Mouse (Mus musculus) spleen, adult 2 months (tissue): Measurements from ENCODE around the gene Sf3a1. TPM values are rescaled to one million over a fixed set of nuclear protein-coding genes. Genes with fewer than 3 reads are reported as not detected.

Experiments
- DNase-seq, 2 experiments: peaks; one replicate each; pipeline versions ENCODE4 v3.0.0 to v3.0.0-alpha.2; 2012 to 2021; ENCODE audit warnings: low spot score in 2 of 2, low read depth in 1 of 2
- H3K27ac ChIP-seq: fragments of 200-500 bp; 2 replicates; pipeline ENCODE4 v1.5.1; 2012; ENCODE audit warnings: low read length, inconsistent platforms; ENCODE audit not compliant: insufficient read depth
- H3K27me3 ChIP-seq: fragments of 200-500 bp; 2 replicates; pipeline ENCODE4 v1.6.1; 2012; ENCODE audit warnings: mild to moderate bottlenecking, moderate library complexity, low read length, inconsistent platforms; ENCODE audit not compliant: control insufficient read depth, insufficient read depth
- H3K36me3 ChIP-seq: fragments of 200-500 bp; 2 replicates; pipeline ENCODE4 v1.6.1; 2012; ENCODE audit warnings: mild to moderate bottlenecking, low read length, inconsistent platforms; ENCODE audit not compliant: control insufficient read depth, insufficient read depth
- H3K4me1 ChIP-seq: fragments of 200-500 bp; 2 replicates; pipeline ENCODE4 v1.6.1; 2011; ENCODE audit warnings: inconsistent platforms; ENCODE audit not compliant: control insufficient read depth, insufficient read depth, insufficient read length
- H3K4me3 ChIP-seq: fragments of 200-500 bp; 2 replicates; pipeline ENCODE4 v1.5.1; 2011; ENCODE audit warnings: mild to moderate bottlenecking, inconsistent platforms; ENCODE audit not compliant: insufficient read depth, insufficient read length; ENCODE audit errors: extremely low read depth
- CTCF ChIP-seq: fragments of 200-500 bp; IDR thresholded peaks from 2 replicates; pipeline ENCODE4 v1.5.1; 2011; ENCODE audit warnings: mild to moderate bottlenecking, inconsistent platforms; ENCODE audit not compliant: insufficient read depth, insufficient read length, insufficient replicate concordance; ENCODE audit errors: extremely low read depth
- POLR2A ChIP-seq: fragments of 200-500 bp; IDR thresholded peaks from 2 replicates; pipeline ENCODE4 v1.6.1; 2011; ENCODE audit warnings: low read depth, low read length, inconsistent platforms
- WGBS: fragments of 180-500 bp; shearing (Covaris S2); methylation state at CpG from one replicate; pipeline ENCODE4 v1.1.7; 2018; 5-methylcytosine and 5-hydroxymethylcytosine counted together
- polyA plus RNA-seq: library from polyadenylated mRNA; depleted of rRNA; stranded (reverse); fragments of >200 nt; gene quantifications from 2 replicates; pipeline ENCODE4 v1.2.3, GENCODE M21; 2012

Sf3a1 gene
- polyA plus RNA-seq, 1 experiment: 27.9 TPM

DNA sequence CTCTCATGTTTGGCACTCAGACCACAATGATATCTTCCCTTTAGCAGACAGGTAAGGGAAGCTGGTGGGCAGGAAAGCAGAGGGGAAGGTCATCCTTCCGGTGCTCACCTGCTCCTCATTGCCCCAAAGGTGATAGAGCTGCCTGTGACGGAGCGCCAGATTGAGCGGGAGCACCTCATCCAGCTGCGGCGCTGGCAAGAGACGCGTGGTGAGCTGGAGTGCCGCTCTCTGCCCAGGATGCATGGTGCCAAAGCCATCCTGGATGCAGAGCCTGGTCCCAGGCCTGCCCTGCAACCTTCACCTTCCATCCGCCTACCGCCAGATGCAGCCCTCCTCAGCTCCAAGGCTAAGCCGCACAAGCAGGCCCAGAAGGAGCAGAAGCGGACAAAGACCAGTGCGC lies 54.4 kb downstream of the Sf3a1 start:
- no peak for DNase-seq
- peaks cover 5% of the 10 kb centered on the region; the same call in 1 of the 2 replicates for H3K4me1 ChIP-seq
- TF ChIP-seq CTCF (no peak), POLR2A (no peak)
- 94% methylated on average over 14 of the region's 14 CpGs for WGBS
- H3K27ac ChIP-seq: no peak overlapping the region
- H3K4me3 ChIP-seq: no peak overlapping the region
- no peaks in the 10 kb centered on the region for H3K27me3 ChIP-seq
- peaks cover 35% of the 10 kb centered on the region for H3K36me3 ChIP-seq

DNA sequence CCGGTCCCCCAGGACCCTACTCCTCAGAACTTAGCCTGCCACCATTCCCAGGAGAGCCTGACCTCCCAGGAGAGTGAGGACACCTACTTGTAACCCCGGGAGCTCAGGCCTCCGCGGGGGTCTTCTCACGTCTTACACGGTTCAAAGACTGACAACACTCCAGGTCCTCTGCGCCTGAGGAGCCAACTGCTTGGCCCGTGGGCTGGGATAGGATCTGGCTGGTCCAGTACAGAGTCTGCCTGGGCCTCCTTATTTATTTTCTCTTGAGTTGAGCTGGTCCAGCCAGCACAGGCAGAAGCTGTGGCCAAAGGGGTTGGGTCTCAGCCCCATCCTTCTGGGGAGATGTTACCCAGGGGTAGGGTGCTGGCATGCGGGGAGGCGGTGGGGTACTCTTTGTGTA lies 54.9 kb downstream of the Sf3a1 start:
- H3K36me3 ChIP-seq: peaks cover 35% of the 10 kb centered on the region
- no peak for DNase-seq
- H3K4me1 ChIP-seq: peaks cover 5% of the 10 kb centered on the region; the same call in 1 of the 2 replicates
- no peak overlapping the region for H3K27ac ChIP-seq
- no peaks in the 10 kb centered on the region for H3K27me3 ChIP-seq
- TF ChIP-seq CTCF (no peak), POLR2A (no peak)
- H3K4me3 ChIP-seq: no peak overlapping the region
- WGBS: 93% methylated on average over 10 of the region's 10 CpGs

DNA sequence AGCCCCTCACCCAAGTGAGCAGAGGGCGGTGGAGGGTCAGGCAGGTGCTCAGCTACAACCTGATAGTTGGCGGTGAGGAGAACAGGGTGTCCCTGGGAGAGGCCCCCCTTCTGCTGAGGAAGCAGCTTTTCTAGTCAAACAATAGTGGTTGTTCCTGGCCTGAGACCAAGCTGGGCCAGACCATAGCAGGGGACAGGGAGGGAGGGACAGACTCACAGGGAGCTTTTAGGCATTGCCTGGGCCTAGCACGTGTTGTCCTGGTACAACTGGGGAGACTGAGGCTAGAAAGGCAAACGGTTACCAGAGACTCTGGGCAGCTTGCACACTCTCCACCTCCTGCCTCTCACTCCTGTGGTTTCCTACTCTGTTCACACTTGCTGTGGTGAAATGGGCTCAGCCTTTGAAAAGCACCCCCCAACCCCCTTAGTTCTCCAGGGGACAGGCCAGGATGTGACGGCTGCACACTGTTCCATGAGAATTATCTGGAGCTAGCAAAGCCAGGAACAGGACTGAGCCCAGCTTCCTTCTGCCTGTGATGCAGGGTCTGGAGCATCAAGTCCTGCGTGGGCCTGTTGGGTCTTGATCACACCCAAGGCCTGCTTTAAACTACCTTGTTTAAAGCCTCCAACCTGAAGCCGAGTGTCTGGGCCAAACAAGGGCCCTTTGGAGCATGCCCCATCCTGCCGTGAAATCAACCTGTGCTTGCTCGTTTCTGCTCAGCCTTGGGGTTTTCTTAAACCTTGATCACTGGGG lies 56.3 kb downstream of the Sf3a1 start:
- Histone ChIP-seq H3K36me3 (peaks cover 30% of the 10 kb centered on the region), H3K27ac (no peak overlapping the region), H3K27me3 (no peaks in the 10 kb centered on the region), H3K4me3 (no peak overlapping the region), H3K4me1 (peaks cover 8% of the 10 kb centered on the region; the same call in 1 of the 2 replicates)
- WGBS: 70% methylated on average over 9 of the region's 9 CpGs
- TF ChIP-seq CTCF (no peak), POLR2A (no peak)
- no peak for DNase-seq

DNA sequence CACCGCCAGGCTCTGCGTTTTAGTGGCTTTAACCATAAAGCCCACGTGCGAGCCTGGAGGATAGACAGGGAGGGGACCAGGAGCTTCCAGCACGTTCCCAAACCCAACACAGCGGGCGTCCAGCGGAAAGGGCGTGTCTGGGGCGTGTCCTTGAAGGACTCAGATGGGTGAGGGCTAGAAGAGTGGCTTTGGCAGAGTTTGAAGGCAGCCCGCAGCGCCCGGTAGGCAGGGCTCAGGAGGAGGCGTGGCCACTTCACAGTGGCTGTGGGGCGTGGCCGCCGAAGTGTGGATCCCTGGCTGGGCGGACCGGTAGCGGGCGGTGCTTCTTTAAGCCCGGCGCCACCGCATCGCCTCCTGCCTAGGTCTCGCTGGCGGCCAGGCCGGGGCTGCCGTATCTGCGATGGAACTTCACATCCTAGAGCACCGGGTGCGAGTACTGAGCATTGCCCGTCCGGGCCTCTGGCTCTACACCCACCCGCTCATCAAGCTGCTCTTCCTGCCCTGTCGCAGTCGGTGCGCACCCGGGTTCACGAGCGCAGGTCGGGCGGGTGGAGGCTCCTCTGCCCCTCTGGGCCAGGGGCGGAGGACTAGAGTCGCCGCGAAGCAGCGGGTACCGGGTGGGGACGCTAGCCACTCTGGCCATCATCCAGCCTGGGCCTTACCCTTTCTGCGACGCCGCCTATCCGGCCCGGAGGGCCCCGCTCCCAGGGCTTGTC lies 57.9 kb downstream of the Sf3a1 start, which contains the start of gene Castor1:
Gene Castor1, plus strand, starts transcription at position 312 of the 716 bp plus-strand sequence.
- TF ChIP-seq POLR2A (no peak), CTCF (no peak)
- DNase-seq: peak; percentile 65 to 87
- H3K4me1 ChIP-seq: peaks cover 8% of the 10 kb centered on the region
- H3K27ac ChIP-seq: peak within 1 kb of the TSS; percentile 54
- WGBS: 4% methylated on average over 56 of the region's 56 CpGs
- no peaks in the 10 kb centered on the region for H3K27me3 ChIP-seq
- H3K4me3 ChIP-seq: peak within 1 kb of the TSS; percentile 62
- peaks cover 21% of the 10 kb centered on the region for H3K36me3 ChIP-seq

DNA sequence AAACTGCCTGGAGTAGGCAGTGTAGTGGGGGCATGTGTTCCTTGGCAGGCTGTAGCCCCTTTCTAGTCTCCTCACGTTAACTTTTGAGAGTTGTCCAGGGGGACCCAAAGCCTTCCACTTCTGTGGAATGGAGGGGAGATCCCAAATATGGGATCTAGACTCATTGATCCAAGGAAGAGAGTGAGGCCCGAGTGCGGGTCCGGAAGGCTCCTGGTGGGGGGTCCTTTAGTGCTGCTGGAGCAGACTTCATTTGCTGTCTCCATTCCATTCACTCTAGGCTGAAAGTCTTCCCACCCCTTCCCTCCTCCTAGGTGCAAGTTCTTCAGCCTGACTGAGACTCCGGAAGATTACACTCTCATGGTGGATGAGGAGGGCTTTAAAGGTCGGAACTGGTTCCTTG lies 58.5 kb downstream of the Sf3a1 start:
- TF ChIP-seq POLR2A: no peak
- no peak for TF ChIP-seq CTCF
- Histone ChIP-seq H3K27ac (no peak overlapping the region), H3K27me3 (no peaks in the 10 kb centered on the region), H3K36me3 (peaks cover 16% of the 10 kb centered on the region), H3K4me1 (peaks cover 8% of the 10 kb centered on the region), H3K4me3 (peak overlapping the region; percentile 62)
- DNase-seq: no peak
- WGBS: 37% methylated on average over 6 of the region's 6 CpGs

DNA sequence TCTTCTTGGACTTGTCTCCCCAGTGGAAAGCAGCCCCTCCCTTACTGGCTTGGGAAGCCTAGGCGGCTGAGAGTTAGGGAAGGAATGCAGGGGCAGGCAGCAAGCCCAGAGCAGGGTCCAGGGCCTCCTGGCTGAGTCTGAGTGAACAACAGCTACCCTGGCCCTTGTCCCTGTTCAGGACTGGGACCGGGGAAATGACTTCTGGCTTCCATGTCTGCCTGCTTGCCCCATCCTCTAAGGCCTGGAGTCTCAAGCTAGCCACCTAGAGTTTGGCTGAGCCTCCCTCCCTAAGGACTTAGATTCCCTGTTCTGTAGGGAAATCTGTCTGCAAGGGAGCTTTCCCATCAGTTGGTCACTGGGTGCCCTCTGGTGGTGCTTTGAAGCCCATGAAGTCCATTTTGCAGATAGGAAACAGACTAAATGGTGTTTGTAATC lies 59.2 kb downstream of the Sf3a1 start:
- Histone ChIP-seq H3K4me3 (no peak overlapping the region), H3K27me3 (no peaks in the 10 kb centered on the region), H3K27ac (no peak overlapping the region), H3K4me1 (peaks cover 8% of the 10 kb centered on the region), H3K36me3 (peaks cover 10% of the 10 kb centered on the region)
- TF ChIP-seq POLR2A (no peak), CTCF (peak; percentile 67; the same call in 1 of the 2 replicates)
- DNase-seq: peak in 1 of 2 experiments; percentile 59
- 48% methylated on average over 2 of the region's 2 CpGs for WGBS

DNA sequence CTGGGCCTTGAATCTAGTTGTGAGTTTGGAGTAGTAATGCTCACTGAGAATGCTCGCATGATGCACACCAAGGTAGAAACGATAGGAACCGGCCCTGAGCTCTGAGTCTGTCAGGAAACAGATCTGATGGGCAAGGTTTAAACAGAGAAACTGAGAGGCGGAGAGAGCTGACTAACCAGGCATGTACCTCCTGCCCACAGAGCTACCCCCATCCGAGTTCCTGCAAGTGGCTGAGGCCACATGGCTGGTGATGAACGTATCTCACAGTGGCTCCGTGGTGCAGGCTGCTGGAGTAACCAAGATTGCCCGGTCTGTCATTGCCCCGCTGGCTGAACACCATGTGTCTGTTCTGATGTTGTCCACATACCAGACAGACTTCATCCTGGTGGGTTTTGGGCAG lies 59.8 kb downstream of the Sf3a1 start:
- DNase-seq: no peak
- Histone ChIP-seq H3K4me3 (no peak overlapping the region), H3K4me1 (peaks cover 8% of the 10 kb centered on the region), H3K27ac (no peak overlapping the region), H3K36me3 (peaks cover 4% of the 10 kb centered on the region), H3K27me3 (no peaks in the 10 kb centered on the region)
- TF ChIP-seq CTCF (no peak), POLR2A (no peak)
- 50% methylated on average over 9 of the region's 9 CpGs for WGBS
